Mouse (Mus musculus) c-Kit-positive CD71-positive TER-119-positive erythroid progenitor cells, embryonic 14.5 days (primary cell): ENCODE results near the gene B230307C23Rik.
A peak's percentile ranks its signal among the peaks of the same experiment; 100 is the strongest.
"Not testable (repeated sequence)": the region's sequence is repeated elsewhere in the genome, so short reads cannot be mapped to it uniquely, and the experiment has no call there.

Source experiments
- DNase-seq: peaks from one replicate; pipeline ENCODE4 v3.0.0-alpha.2; 2013; ENCODE audit warnings: low spot score

B230307C23Rik gene

DNA sequence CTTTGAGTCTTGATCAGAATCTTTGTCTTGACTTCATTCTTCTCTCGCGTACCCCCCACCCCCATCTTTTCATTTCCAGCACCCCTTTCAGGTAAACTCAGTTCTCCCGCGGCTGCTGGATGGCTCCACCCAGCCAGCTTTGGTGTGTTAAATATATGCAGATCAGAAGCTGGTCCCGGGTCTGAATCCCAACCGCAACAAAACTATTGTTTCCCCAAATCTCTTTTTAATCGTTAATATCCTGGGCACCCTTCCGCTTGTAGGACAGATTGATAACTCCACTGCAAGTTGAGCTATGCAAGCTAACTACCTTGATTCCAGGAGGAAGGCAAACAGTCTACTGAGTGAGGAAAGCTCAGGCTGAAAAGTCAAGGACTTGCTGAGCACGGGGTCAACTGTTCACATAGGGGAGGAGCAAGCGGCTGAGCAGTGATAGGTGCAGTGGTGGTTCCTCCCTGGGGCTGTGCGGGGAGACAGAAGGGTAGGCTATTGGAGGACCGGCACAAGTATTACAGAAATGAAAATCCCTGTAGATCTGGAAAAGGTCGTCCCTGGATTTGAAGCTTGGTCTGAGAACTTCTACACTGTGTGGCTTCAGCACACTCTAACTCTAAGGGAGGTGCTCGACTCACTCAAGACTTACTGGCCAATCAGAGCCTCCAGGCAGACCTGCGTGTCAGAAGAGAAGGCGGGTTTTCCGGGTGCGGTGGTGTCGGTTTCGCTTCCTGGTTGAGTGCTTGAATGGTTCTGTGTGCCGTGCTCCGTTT is at the start of gene B230307C23Rik:
Gene B230307C23Rik, plus strand, starts transcription at position 700 of the 767 bp plus-strand sequence.
- peak; percentile 86 for DNase-seq

DNA sequence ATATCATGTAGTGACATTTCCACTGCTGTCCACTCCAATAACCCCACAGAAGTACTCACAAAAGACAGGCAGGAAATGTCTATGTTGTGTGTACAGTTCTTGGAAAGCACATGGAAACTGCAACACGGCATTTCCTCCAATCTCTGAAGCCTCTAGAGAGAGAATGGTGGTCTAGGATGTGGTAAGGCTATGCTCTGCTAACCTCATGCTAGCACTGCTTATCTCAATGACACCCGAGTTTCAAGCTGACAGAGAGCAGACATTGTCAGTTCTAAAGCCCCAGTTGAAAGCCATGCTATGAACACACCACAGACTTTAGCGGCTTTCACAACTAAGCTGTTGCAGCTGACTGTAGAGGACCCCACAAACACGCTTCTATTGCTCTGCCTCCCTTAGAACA is 48.3 kb upstream of the B230307C23Rik start:
- no peak for DNase-seq

GRCm38 (mm10) chr16:97950061-97950460 is 47.1 kb upstream of the B230307C23Rik start:
- no peak for DNase-seq

GRCm38 (mm10) chr16:97952371-97952770 is 44.7 kb upstream of the B230307C23Rik start:
- no peak for DNase-seq

DNA sequence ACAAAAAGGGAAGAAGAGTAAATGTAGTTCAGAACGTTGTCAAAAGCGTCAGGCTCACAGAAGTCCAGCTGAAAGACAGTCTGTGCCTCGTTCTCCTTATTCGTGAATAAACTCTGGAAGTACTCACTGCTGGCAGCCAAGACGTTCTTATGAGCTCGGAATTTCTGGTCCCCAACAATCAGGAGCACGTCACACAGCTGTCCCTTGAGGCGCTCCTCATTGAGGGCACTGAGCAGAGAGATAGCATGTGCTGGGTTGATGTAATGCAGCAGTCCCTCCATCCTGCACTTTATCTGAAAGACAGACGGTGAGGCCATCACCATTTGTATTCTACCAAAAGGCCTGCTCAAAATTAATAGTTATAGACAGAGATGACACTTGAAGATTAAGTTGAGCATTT is 44.3 kb upstream of the B230307C23Rik start:
- DNase-seq: no peak

- DNase-seq: no peak
Observed at GRCm38 (mm10) chr16:97953300-97953699, 43.8 kb upstream of the B230307C23Rik start.

- DNase-seq: no peak
Observed at GRCm38 (mm10) chr16:97956011-97956410, 41.1 kb upstream of the B230307C23Rik start.

DNA sequence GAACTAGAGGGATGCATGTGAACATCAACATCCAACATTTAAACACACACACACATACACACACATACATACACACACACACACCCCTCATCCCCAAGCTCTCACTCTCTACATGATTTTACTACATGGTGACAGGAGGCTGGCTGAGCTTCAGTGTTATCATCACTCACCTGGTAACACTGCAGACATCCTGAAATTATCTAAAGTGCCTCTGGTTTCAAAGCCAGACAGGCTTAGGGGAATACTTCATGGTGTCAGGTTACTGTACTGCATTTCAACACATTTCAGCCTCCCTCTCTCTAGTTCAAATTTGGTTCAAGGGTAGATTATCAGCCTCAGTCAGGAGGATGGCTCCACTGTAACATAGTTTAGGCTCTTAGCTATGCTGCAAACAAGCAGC is 39.5 kb upstream of the B230307C23Rik start:
- DNase-seq: no peak

GRCm38 (mm10) chr16:97958401-97958973 is 38.6 kb upstream of the B230307C23Rik start:
- DNase-seq: no peak

DNA sequence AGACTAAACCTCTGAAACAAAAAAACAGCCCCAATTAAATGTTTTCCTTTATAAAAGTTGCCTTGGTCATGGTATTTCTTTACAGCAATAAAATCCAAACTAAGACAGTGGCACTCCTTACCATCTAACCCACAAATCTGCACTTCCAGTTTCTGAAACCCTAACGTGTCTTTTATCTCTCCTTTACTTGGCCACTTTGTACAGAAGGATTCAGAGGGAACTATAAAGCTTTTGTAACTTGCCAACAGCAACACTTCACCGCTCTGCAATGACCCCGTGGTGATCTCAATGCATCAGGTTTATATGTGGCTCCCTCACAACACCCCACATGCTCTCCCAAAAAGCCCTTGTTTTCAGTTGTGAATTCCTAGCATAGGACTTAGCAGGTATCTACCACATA is 36.8 kb upstream of the B230307C23Rik start:
- DNase-seq: no peak

- no peak for DNase-seq
Observed at GRCm38 (mm10) chr16:97961381-97962150, 35.5 kb upstream of the B230307C23Rik start.

- peak; percentile 90 for DNase-seq
Observed at GRCm38 (mm10) chr16:97962151-97962948, 34.8 kb upstream of the B230307C23Rik start, which contains the start of the genes C2cd2 and Zbtb21. TSS of gene C2cd2 (minus strand) at chr16:97962598. TSS of gene Zbtb21 (minus strand) at chr16:97962622.

DNA sequence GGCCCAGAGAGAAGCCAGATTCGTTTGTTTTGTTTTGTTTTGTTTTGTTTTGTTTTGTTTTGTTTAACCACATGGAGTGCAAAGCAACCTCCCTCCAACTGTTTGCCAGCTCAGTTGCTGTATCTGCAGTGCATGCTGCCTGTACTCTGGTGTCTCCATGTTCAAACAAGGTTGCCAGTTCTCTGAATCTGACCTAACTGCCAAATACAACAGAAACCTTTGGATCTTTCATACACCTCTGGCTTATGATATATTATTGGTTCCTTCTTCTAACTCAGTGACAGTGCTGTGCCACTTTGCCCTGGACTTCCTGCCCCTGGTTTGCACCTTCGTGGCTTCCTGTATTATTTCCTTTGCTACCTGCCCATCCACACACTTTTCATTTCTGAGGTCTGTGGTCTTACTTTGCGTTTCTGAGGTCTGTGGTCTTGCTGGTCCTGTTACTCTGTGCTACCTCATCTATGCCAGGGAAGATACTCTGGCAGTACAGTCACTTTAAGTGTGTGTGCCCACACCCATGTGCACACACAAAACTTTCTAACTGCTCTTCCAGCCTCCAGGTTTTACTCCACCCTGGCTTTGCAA is 33.1 kb upstream of the B230307C23Rik start:
- no peak for DNase-seq

DNA sequence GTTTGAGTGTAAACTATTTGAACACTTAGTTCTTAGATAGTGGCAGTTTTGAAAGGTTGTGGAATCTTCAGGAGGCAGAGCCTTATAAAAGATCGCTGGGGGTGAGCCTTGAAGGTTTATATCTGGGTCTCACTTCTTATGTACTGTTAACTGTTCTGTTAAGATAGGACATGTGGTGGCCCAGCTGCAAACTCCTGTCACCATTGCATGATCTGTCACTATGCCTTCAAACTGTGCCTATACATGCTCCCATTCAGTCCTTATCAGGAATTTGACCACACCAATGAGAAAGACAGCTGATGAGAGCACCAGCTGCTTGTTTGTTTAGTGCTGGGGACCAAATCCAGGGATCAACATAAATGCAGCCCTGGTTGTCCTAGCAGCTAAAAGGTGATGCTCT is 19.8 kb upstream of the B230307C23Rik start:
- no peak for DNase-seq

DNA sequence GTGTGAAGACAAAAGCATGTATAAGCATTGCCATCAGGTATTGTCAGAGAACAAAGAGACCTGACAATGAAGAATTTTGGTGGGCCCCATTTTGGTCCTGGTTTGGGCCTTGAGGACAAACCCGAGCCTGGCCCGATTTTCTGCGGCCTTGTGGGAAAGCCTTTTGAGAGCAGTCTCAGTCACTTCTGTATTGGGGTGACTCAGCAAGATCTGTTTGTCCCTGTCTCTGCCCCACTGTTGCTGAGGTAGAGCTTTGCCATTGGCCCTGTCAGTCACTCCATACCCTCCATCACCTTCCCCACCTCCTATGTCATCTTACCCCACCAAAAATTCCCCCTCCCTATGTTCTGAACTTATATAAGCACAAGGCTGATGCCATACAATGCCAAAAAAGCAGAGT is 19.4 kb upstream of the B230307C23Rik start:
- DNase-seq: no peak

GRCm38 (mm10) chr16:97981362-97981761 is 15.8 kb upstream of the B230307C23Rik start:
- no peak for DNase-seq

DNA sequence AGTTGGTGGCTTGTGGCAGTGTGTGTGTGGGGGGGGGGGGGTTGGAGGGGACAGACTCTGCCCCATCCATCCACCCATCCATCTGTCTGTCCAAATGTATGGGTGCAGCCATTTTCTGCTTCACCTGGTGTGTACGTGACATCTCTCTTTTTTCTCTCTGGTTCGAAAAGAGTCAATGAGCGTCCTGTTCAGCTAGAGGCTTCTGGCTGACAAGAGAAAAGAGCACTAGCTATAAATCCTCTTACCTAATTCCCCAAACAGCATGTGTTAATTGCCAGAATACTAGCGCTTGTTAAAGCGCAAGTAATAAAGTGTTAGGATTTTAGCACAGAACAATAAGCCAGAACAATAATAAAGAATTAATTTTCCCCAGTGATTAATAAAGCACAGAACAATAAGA is 12.5 kb upstream of the B230307C23Rik start:
- no peak for DNase-seq

DNA sequence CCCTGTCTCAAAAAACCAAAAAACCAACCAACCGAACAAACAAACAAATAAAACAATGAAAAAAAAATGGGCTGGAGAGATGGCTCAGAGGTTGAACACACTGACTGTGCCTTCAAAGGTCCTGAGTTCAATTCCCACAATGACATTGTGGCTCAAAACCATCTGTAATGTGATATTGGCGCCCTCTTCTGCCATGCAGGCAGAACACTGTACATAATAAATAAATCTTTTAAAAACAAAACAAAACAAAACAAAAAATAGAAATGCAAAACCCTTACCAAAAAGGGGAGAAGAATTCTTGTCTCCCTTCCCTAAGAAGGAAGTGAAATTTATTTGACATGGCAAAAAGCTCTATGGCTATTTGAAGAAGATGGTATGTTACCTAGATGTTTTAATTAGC is 5.6 kb upstream of the B230307C23Rik start:
- DNase-seq: no peak

GRCm38 (mm10) chr16:97992477-97992876 is 4.6 kb upstream of the B230307C23Rik start:
- not testable (repeated sequence) for DNase-seq

GRCm38 (mm10) chr16:97995849-97996615 is 1.1 kb upstream of the B230307C23Rik start:
- no peak for DNase-seq

GRCm38 (mm10) chr16:97997383-97997731 is 242 bp downstream of the B230307C23Rik start:
- DNase-seq: not testable (repeated sequence)
